Mouse (Mus musculus) frontal cortex, adult (tissue): ENCODE measurements around the gene Rxrg.
A peak's percentile ranks its signal among the peaks of the same experiment; 100 is the strongest.

Source experiments
- ATAC-seq: cut with Nextera tagmentation; 2 replicates; pipeline ENCODE4 v1.9.2; 2017; ENCODE audit warnings: mild to moderate bottlenecking, moderate library complexity, mixed read lengths; ENCODE audit not compliant: low TSS enrichment

Gene Rxrg

GRCm38 (mm10) chr1:167644866-167645537 is 46.8 kb downstream of the Rxrg start:
- peak; percentile 98 for ATAC-seq

GRCm38 (mm10) chr1:167648670-167649069 is 50.5 kb downstream of the Rxrg start:
- ATAC-seq = no peak

- no peak for ATAC-seq
Observed at GRCm38 (mm10) chr1:167649122-167649633, 51.0 kb downstream of the Rxrg start.

- no peak for ATAC-seq
Observed at GRCm38 (mm10) chr1:167652336-167652735, 54.2 kb downstream of the Rxrg start.

- no peak for ATAC-seq
Observed at GRCm38 (mm10) chr1:167659065-167659464, 60.9 kb downstream of the Rxrg start.

- peak; percentile 59; the same call in 1 of the 2 replicates for ATAC-seq
Observed at GRCm38 (mm10) chr1:167660521-167661101, 62.4 kb downstream of the Rxrg start.

- ATAC-seq = 0 out of 2 replicates have a peak, but pooled peaks have one; percentile 9
Observed at GRCm38 (mm10) chr1:167661123-167661522, 62.9 kb downstream of the Rxrg start.

GRCm38 (mm10) chr1:167663136-167663535 is 65.0 kb downstream of the Rxrg start:
- no peak for ATAC-seq

GRCm38 (mm10) chr1:167669796-167670195 is 71.6 kb downstream of the Rxrg start:
- peak; percentile 82 for ATAC-seq

- ATAC-seq = no peak
Observed at GRCm38 (mm10) chr1:167672433-167672987, 74.3 kb downstream of the Rxrg start.

GRCm38 (mm10) chr1:167679061-167679460 is 80.9 kb downstream of the Rxrg start:
- no peak for ATAC-seq

GRCm38 (mm10) chr1:167688001-167688346 is 89.8 kb downstream of the Rxrg start:
- no peak for ATAC-seq

GRCm38 (mm10) chr1:167688347-167689231 is 90.4 kb downstream of the Rxrg start:
- ATAC-seq = no peak

- ATAC-seq = no peak
Observed at GRCm38 (mm10) chr1:167689232-167689261, 90.9 kb downstream of the Rxrg start, which contains the start of gene Lmx1a. Gene Lmx1a, plus strand, starts transcription at chr1:167689237.
